Mouse (Mus musculus) gastrocnemius, postnatal 10 days (tissue): Measurements from ENCODE around the gene Tex28. TPM values are rescaled to one million over a fixed set of nuclear protein-coding genes. Genes with fewer than 3 reads are reported as not detected.
"Not testable (repeated sequence)": the region's sequence is repeated elsewhere in the genome, so short reads cannot be mapped to it uniquely, and the experiment has no call there.

Experiments
- DNase-seq: peaks from one replicate; pipeline ENCODE4 v3.0.0; 2021; ENCODE audit warnings: mixed read lengths
- long read RNA-seq, 2 experiments: library from polyadenylated mRNA; stranded (forward); transcript quantifications; one replicate each; pipeline ENCODE4 v2.0.0; 2021
- total RNA-seq, 2 experiments: library from RNA; stranded (reverse); gene quantifications; 2 replicates each; pipeline ENCODE4 v1.2.3; 2021

Gene Tex28
- total RNA-seq, result not detected
- long read RNA-seq, experiment 1, result 0 reads
- long read RNA-seq, experiment 2, result 0 reads

GRCm38 (mm10) chrX:74167738-74168137 is at the start of gene Tex28:
TSS of gene Tex28 (minus strand) at chrX:74167838.
- no peak for DNase-seq

- DNase-seq, result no peak
Observed at GRCm38 (mm10) chrX:74203556-74203955, 35.9 kb upstream of the Tex28 start.

- no peak for DNase-seq
Observed at GRCm38 (mm10) chrX:74176959-74177358, 9.3 kb upstream of the Tex28 start, which contains the start of gene Tktl1. TSS of gene Tktl1 (plus strand) at chrX:74177259.

GRCm38 (mm10) chrX:74135263-74135662 is 32.4 kb downstream of the Tex28 start, which contains the start of gene Mecp2:
TSS of gene Mecp2 (minus strand) at chrX:74135363.
- DNase-seq, result not testable (repeated sequence)

GRCm38 (mm10) chrX:74127164-74127563 is 40.5 kb downstream of the Tex28 start, which contains the start of gene Opn1mw:
TSS of gene Opn1mw (plus strand) at chrX:74127464.
- no peak for DNase-seq

- no peak for DNase-seq
Observed at GRCm38 (mm10) chrX:74124975-74125374, 42.7 kb downstream of the Tex28 start.

- DNase-seq, result peak; percentile 28
Observed at GRCm38 (mm10) chrX:74115511-74115910, 52.1 kb downstream of the Tex28 start.

GRCm38 (mm10) chrX:74114036-74114435 is 53.6 kb downstream of the Tex28 start:
- DNase-seq, result no peak

- no peak for DNase-seq
Observed at GRCm38 (mm10) chrX:74108747-74109146, 58.9 kb downstream of the Tex28 start.

- DNase-seq, result no peak
Observed at GRCm38 (mm10) chrX:74105916-74106315, 61.7 kb downstream of the Tex28 start.

GRCm38 (mm10) chrX:74103457-74104188 is 64.0 kb downstream of the Tex28 start:
- DNase-seq, result no peak

Other genes with a start within 250 kb of the Tex28 start
- 1 to 10 TPM in 1 of 2 experiments, under 1 TPM in 1; 0.85 to 2.0 TPM for gene Arhgap4, start 246.0 kb downstream of the Tex28 start, total RNA-seq
- 10 to 100 TPM; 68.7 to 73.5 TPM for gene Naa10, start 245.9 kb downstream of the Tex28 start, total RNA-seq
- 1 to 10 TPM; 4.6 to 5.3 TPM for gene Renbp, start 237.0 kb downstream of the Tex28 start, total RNA-seq
- gene Hcfc1, start 201.5 kb downstream of the Tex28 start, total RNA-seq, result 10 to 100 TPM; 52.5 to 55.6 TPM
- 10 to 100 TPM; 44.3 to 52.2 TPM for gene Irak1, start 143.9 kb downstream of the Tex28 start, total RNA-seq
- gene Opn1mw, start 40.4 kb downstream of the Tex28 start, total RNA-seq, result not detected
- gene Mecp2, start 32.5 kb downstream of the Tex28 start, total RNA-seq, result 10 to 100 TPM; 32.5 to 38.9 TPM
- not detected for gene Tktl1, start 9.4 kb upstream of the Tex28 start, total RNA-seq
- 100 to 1,000 TPM; 113 to 163 TPM for gene Flna, start 82.0 kb upstream of the Tex28 start, total RNA-seq
- gene Emd, start 86.8 kb upstream of the Tex28 start, total RNA-seq, result 10 to 100 TPM; 23.3 to 25.2 TPM
- gene Rpl10, start 103.0 kb upstream of the Tex28 start, total RNA-seq, result 100 to 1,000 TPM; 163 to 167 TPM
- 10 to 100 TPM; 41.7 to 47.4 TPM for gene Taz, start 114.1 kb upstream of the Tex28 start, total RNA-seq
- 10 to 100 TPM; 62.8 to 69.4 TPM for gene Dnase1l1, start 114.5 kb upstream of the Tex28 start, total RNA-seq
- gene Atp6ap1, start 129.3 kb upstream of the Tex28 start, total RNA-seq, result 10 to 100 TPM; 88.7 to 99.7 TPM
- 10 to 100 TPM; 44.8 to 50.9 TPM for gene Gdi1, start 137.2 kb upstream of the Tex28 start, total RNA-seq
- gene Fam50a, start 145.2 kb upstream of the Tex28 start, total RNA-seq, result 10 to 100 TPM; 27.1 to 31.2 TPM
- 1 to 10 TPM; 2.5 to 5.8 TPM for gene Plxna3, start 161.2 kb upstream of the Tex28 start, total RNA-seq
- 10 to 100 TPM; 40.6 to 45.2 TPM for gene Lage3, start 185.8 kb upstream of the Tex28 start, total RNA-seq
- 10 to 100 TPM; 51.1 to 51.7 TPM for gene Ubl4a, start 205.4 kb upstream of the Tex28 start, total RNA-seq
- gene Slc10a3, start 205.5 kb upstream of the Tex28 start, total RNA-seq, result 1 to 10 TPM; 4.8 to 5.6 TPM
- gene Fam3a, start 225.4 kb upstream of the Tex28 start, total RNA-seq, result 10 to 100 TPM; 18.3 to 18.4 TPM
- 10 to 100 TPM; 25.1 to 27.5 TPM for gene Ikbkg, start 225.5 kb upstream of the Tex28 start, total RNA-seq